Mouse (Mus musculus): ENCODE measurements around the gene Syne1.
A peak's percentile ranks its signal among the peaks of the same experiment; 100 is the strongest.

The Syne1 gene

GRCm38 (mm10) chr10:5551382-5551781 is at the start of gene Syne1:
Syne1 (minus strand) TSS chr10:5551482.
- no peak for DNase-seq (ENCODE audit: low read depth, low spot score)

GRCm38 (mm10) chr10:5600123-5600522 is 48.8 kb upstream of the Syne1 start:
- peak; percentile 46 for DNase-seq (ENCODE audit: low read depth, low spot score)

- DNase-seq (ENCODE audit: low read depth, low spot score): no peak
Observed at GRCm38 (mm10) chr10:5596559-5596958, 45.3 kb upstream of the Syne1 start.

GRCm38 (mm10) chr10:5594457-5594856 is 43.2 kb upstream of the Syne1 start:
- no peak for DNase-seq (ENCODE audit: low read depth, low spot score)

- no peak for DNase-seq (ENCODE audit: low read depth, low spot score)
Observed at GRCm38 (mm10) chr10:5593464-5593863, 42.2 kb upstream of the Syne1 start, which contains the start of gene Myct1. Myct1 (plus strand) TSS chr10:5593775.

GRCm38 (mm10) chr10:5591996-5592395 is 40.7 kb upstream of the Syne1 start:
- DNase-seq (ENCODE audit: low read depth, low spot score): no peak

GRCm38 (mm10) chr10:5591061-5591460 is 39.8 kb upstream of the Syne1 start:
- no peak for DNase-seq (ENCODE audit: low read depth, low spot score)

GRCm38 (mm10) chr10:5573328-5573727 is 22.0 kb upstream of the Syne1 start:
- DNase-seq (ENCODE audit: low read depth, low spot score): no peak

GRCm38 (mm10) chr10:5571332-5571731 is 20.1 kb upstream of the Syne1 start:
- no peak for DNase-seq (ENCODE audit: low read depth, low spot score)

GRCm38 (mm10) chr10:5570059-5570458 is 18.8 kb upstream of the Syne1 start:
- DNase-seq (ENCODE audit: low read depth, low spot score): no peak

GRCm38 (mm10) chr10:5568991-5569390 is 17.7 kb upstream of the Syne1 start:
- no peak for DNase-seq (ENCODE audit: low read depth, low spot score)

GRCm38 (mm10) chr10:5561706-5562105 is 10.4 kb upstream of the Syne1 start:
- DNase-seq (ENCODE audit: low read depth, low spot score): no peak

GRCm38 (mm10) chr10:5560526-5560925 is 9.2 kb upstream of the Syne1 start:
- DNase-seq (ENCODE audit: low read depth, low spot score): no peak

- no peak for DNase-seq (ENCODE audit: low read depth, low spot score)
Observed at GRCm38 (mm10) chr10:5558808-5559207, 7.5 kb upstream of the Syne1 start.

- DNase-seq (ENCODE audit: low read depth, low spot score): peak; percentile 33
Observed at GRCm38 (mm10) chr10:5554941-5555340, 3.7 kb upstream of the Syne1 start.

GRCm38 (mm10) chr10:5550168-5551021 is 887 bp downstream of the Syne1 start:
- DNase-seq (ENCODE audit: low read depth, low spot score): peak; percentile 74

- no peak for DNase-seq (ENCODE audit: low read depth, low spot score)
Observed at GRCm38 (mm10) chr10:5549871-5550167, 1.5 kb downstream of the Syne1 start.

- no peak for DNase-seq (ENCODE audit: low read depth, low spot score)
Observed at GRCm38 (mm10) chr10:5548651-5549050, 2.6 kb downstream of the Syne1 start.

GRCm38 (mm10) chr10:5547769-5548168 is 3.5 kb downstream of the Syne1 start:
- no peak for DNase-seq (ENCODE audit: low read depth, low spot score)

- DNase-seq (ENCODE audit: low read depth, low spot score): no peak
Observed at GRCm38 (mm10) chr10:5546428-5546827, 4.9 kb downstream of the Syne1 start.

GRCm38 (mm10) chr10:5528284-5528683 is 23.0 kb downstream of the Syne1 start:
- DNase-seq (ENCODE audit: low read depth, low spot score): no peak

- no peak for DNase-seq (ENCODE audit: low read depth, low spot score)
Observed at GRCm38 (mm10) chr10:5527634-5528033, 23.6 kb downstream of the Syne1 start.

- no peak for DNase-seq (ENCODE audit: low read depth, low spot score)
Observed at GRCm38 (mm10) chr10:5522904-5523303, 28.4 kb downstream of the Syne1 start.

GRCm38 (mm10) chr10:5522276-5522675 is 29.0 kb downstream of the Syne1 start:
- DNase-seq (ENCODE audit: low read depth, low spot score): no peak

All from telencephalon, adult 2 months (tissue).